In genomic region chr17:34571875-34572274, GRCm38 (mm10) we compare ENCODE assay signal across 14 mouse cellular contexts. TPM values are rescaled to one million over a fixed set of nuclear protein-coding genes. Genes with fewer than 3 reads are reported as not detected.
DNase-seq lines count a peak whose midpoint lies in the region; ATAC-seq and TF ChIP-seq lines count a peak whose summit lies in the region.
"Had no signal": no experiment of that assay in that cellular context is flagged by ENCODE, and none has a peak within 500 bp of the region (broad histone marks: within the 10 kb centered on the region; RNA-seq: fewer than 3 reads in every experiment).

No protein-coding gene starts in this region.

- no peaks in the 10 kb centered on the region for H3K27me3 ChIP-seq in cerebellum, adult 2 months (ENCODE audit: control insufficient read depth, insufficient read depth, low read length)
- H3K27me3 ChIP-seq in lung, postnatal 0 days (replicated peaks; ENCODE audit: insufficient read depth, low read length): no peaks in the 10 kb centered on the region
- H3K27me3 ChIP-seq in stomach, postnatal 0 days (ENCODE audit: control insufficient read depth, insufficient read depth, low read length): no peaks in the 10 kb centered on the region

- no peak for ATAC-seq in lung, postnatal 0 days
- no peak for ATAC-seq in stomach, postnatal 0 days (ENCODE audit: low FRiP score, low TSS enrichment)
- ATAC-seq: forebrain, embryonic 13.5 days had no signal

- no peak for TF ChIP-seq POLR2A in cerebellum, adult 2 months (IDR thresholded peaks at IDR 0.05; ENCODE audit: borderline replicate concordance, insufficient read depth, low read length)
- TF ChIP-seq POLR2A in brain, embryonic 14.5 days (IDR thresholded peaks at IDR 0.05; ENCODE audit: borderline replicate concordance, extremely low read depth, insufficient read depth, insufficient read length, poor library complexity, severe bottlenecking): no peak

- H3K4me2 ChIP-seq in lung, postnatal 0 days (replicated peaks; ENCODE audit: low read depth, low read length): no peak overlapping the region
- no peak overlapping the region for H3K4me2 ChIP-seq in stomach, postnatal 0 days (replicated peaks; ENCODE audit: low read depth)
- H3K4me2 ChIP-seq: forebrain, embryonic 13.5 days; limb, embryonic 13.5 days had no signal

- no peaks in the 10 kb centered on the region for H3K36me3 ChIP-seq in lung, postnatal 0 days (ENCODE audit: insufficient read depth, low read length)
- H3K36me3 ChIP-seq in stomach, postnatal 0 days (ENCODE audit: control insufficient read depth, insufficient read depth, low read length): no peaks in the 10 kb centered on the region
- H3K36me3 ChIP-seq: limb, embryonic 13.5 days had no signal

- H3K9ac ChIP-seq in lung, postnatal 0 days (replicated peaks; ENCODE audit: low read depth): no peak overlapping the region
- no peak overlapping the region for H3K9ac ChIP-seq in stomach, postnatal 0 days (ENCODE audit: low read length)
- H3K9ac ChIP-seq: forebrain, embryonic 13.5 days; limb, embryonic 13.5 days had no signal

- H3K9me3 ChIP-seq in lung, postnatal 0 days (ENCODE audit: low read length): no peaks in the 10 kb centered on the region
- no peaks in the 10 kb centered on the region for H3K9me3 ChIP-seq in stomach, postnatal 0 days (ENCODE audit: control insufficient read depth, low read length)
- H3K9me3 ChIP-seq: forebrain, embryonic 13.5 days; limb, embryonic 13.5 days had no signal

- no peak for TF ChIP-seq EP300 in lung, postnatal 0 days (IDR thresholded peaks at IDR 0.05)
- TF ChIP-seq EP300 in stomach, postnatal 0 days (optimal IDR thresholded peaks at IDR 0.05): no peak

- H3K4me1 ChIP-seq in cerebellum, adult 2 months (ENCODE audit: control insufficient read depth, insufficient read depth, low read length): no peaks in the 10 kb centered on the region
- H3K4me1 ChIP-seq in lung, postnatal 0 days (ENCODE audit: insufficient read depth, low read depth, low read length): no peaks in the 10 kb centered on the region
- H3K4me1 ChIP-seq in stomach, postnatal 0 days (replicated peaks; ENCODE audit: control insufficient read depth, insufficient read depth): no peaks in the 10 kb centered on the region
- H3K4me1 ChIP-seq: forebrain, embryonic 13.5 days had no signal

- H3K27ac ChIP-seq in cerebellum, adult 2 months (ENCODE audit: insufficient read depth, low read length): no peak overlapping the region
- H3K27ac ChIP-seq in lung, postnatal 0 days (ENCODE audit: low read length): no peak overlapping the region
- H3K27ac ChIP-seq in stomach, postnatal 0 days (replicated peaks): no peak overlapping the region
- H3K27ac ChIP-seq: forebrain, embryonic 13.5 days; limb, embryonic 13.5 days had no signal

- DNase-seq in cerebellum, adult 2 months: no peak
- DNase-seq in cerebellum, postnatal 25 days: no peak
- no peak for DNase-seq in lung, postnatal 0 days (ENCODE audit: low spot score)
- DNase-seq in lung, postnatal 10 days: no peak
- no peak for DNase-seq in brain, embryonic 14.5 days (ENCODE audit: low read depth)
- no peak for DNase-seq in stomach, postnatal 0 days (ENCODE audit: low spot score)
- DNase-seq in kidney, postnatal 10 days: no peak
- no peak for DNase-seq in gastrocnemius, adult 8-10 months (ENCODE audit: low spot score in 2 of 2)
- DNase-seq: adrenal gland, postnatal 25 days; heart, postnatal 10 days; kidney, postnatal 14 days; right cerebral cortex, adult 18-20 months had no signal

- WGBS in cerebellum, adult 2 months: 14% methylated on average over 5 of the region's 5 CpGs
- WGBS in lung, postnatal 0 days: 20% methylated on average over 5 of the region's 5 CpGs
- 14% methylated on average over 5 of the region's 5 CpGs for WGBS in stomach, postnatal 0 days

- H3K4me3 ChIP-seq in cerebellum, adult 2 months (replicated peaks; ENCODE audit: insufficient read depth, low read depth, low read length): no peak overlapping the region
- H3K4me3 ChIP-seq in lung, postnatal 0 days (ENCODE audit: low read depth, low read length): no peak overlapping the region
- H3K4me3 ChIP-seq in stomach, postnatal 0 days (ENCODE audit: low read depth, low read length): no peak overlapping the region
- H3K4me3 ChIP-seq: forebrain, embryonic 13.5 days; limb, embryonic 13.5 days had no signal

- peak; percentile 43; the same call in 1 of the 2 replicates for TF ChIP-seq CTCF in cerebellum, adult 2 months (IDR thresholded peaks at IDR 0.05; ENCODE audit: borderline replicate concordance, insufficient read depth, low read depth, low read length)
- peak; percentile 73 for TF ChIP-seq CTCF in lung, postnatal 0 days (IDR thresholded peaks at IDR 0.05)
- peak; percentile 44; the same call in 1 of the 2 replicates for TF ChIP-seq CTCF in brain, embryonic 14.5 days (IDR thresholded peaks at IDR 0.05; ENCODE audit: borderline replicate concordance, extremely low read depth, insufficient read depth, insufficient read length)
- TF ChIP-seq CTCF in stomach, postnatal 0 days (IDR thresholded peaks at IDR 0.05; ENCODE audit: low read depth): peak; percentile 71

RNA-seq across cellular contexts. Expression of gene Notch4, which starts 7.8 kb away (rescaled TPM):
- polyA plus RNA-seq in cerebellum, adult 2 months (2012; rRNA removed): 3.8 and 4.3 TPM in 2 replicates
- polyA plus RNA-seq in lung, postnatal 0 days (2015; fragmentation: Nextera tagmentation; extraction: Ambion mirVana): 21.1 and 24.8 TPM in 2 replicates
- 13.5 and 15.6 TPM in 2 replicates for polyA plus RNA-seq in brain, embryonic 14.5 days (2012; rRNA removed)
- polyA plus RNA-seq in stomach, postnatal 0 days (2015; fragmentation: Nextera tagmentation; extraction: Ambion mirVana): 2.4 and 3.1 TPM in 2 replicates
- 1 to 10 TPM; 4.6 to 8.2 (median 5.7) TPM for total RNA-seq in gastrocnemius, adult 8-10 months (2022)

RNA-seq across cellular contexts. Expression of gene Gpsm3, which starts 17.7 kb away (rescaled TPM):
- polyA plus RNA-seq in cerebellum, adult 2 months (2012; rRNA removed): 2.6 and 3.1 TPM in 2 replicates
- polyA plus RNA-seq in lung, postnatal 0 days (2015; fragmentation: Nextera tagmentation; extraction: Ambion mirVana): 34.7 and 41.0 TPM in 2 replicates
- 2.0 and 3.0 TPM in 2 replicates for polyA plus RNA-seq in brain, embryonic 14.5 days (2012; rRNA removed)
- polyA plus RNA-seq in stomach, postnatal 0 days (2015; fragmentation: Nextera tagmentation; extraction: Ambion mirVana): 7.8 and 8.2 TPM in 2 replicates
- total RNA-seq in gastrocnemius, adult 8-10 months (2022): 1 to 10 TPM in 1 of 4 experiments, under 1 TPM in 3; 0.53 to 1.8 (median 0.77) TPM

RNA-seq across cellular contexts. Expression of gene Pbx2, which starts 19.2 kb away (rescaled TPM):
- polyA plus RNA-seq in cerebellum, adult 2 months (2012; rRNA removed): 69.5 and 72.3 TPM in 2 replicates
- 15.0 and 15.6 TPM in 2 replicates for polyA plus RNA-seq in lung, postnatal 0 days (2015; fragmentation: Nextera tagmentation; extraction: Ambion mirVana)
- 107 and 115 TPM in 2 replicates for polyA plus RNA-seq in brain, embryonic 14.5 days (2012; rRNA removed)
- polyA plus RNA-seq in stomach, postnatal 0 days (2015; fragmentation: Nextera tagmentation; extraction: Ambion mirVana): 4.3 and 4.6 TPM in 2 replicates
- 10 to 100 TPM in 3 of 4 experiments, 1 to 10 TPM in 1; 9.1 to 15.4 (median 13.8) TPM for total RNA-seq in gastrocnemius, adult 8-10 months (2022)

RNA-seq across cellular contexts. Expression of gene Ager, which starts 25.8 kb away (rescaled TPM):
- polyA plus RNA-seq in cerebellum, adult 2 months (2012; rRNA removed): 1.4 and 1.8 TPM in 2 replicates
- polyA plus RNA-seq in lung, postnatal 0 days (2015; fragmentation: Nextera tagmentation; extraction: Ambion mirVana): 3,782 and 4,046 TPM in 2 replicates
- polyA plus RNA-seq in brain, embryonic 14.5 days (2012; rRNA removed): 5.1 and 9.0 TPM in 2 replicates
- polyA plus RNA-seq in stomach, postnatal 0 days (2015; fragmentation: Nextera tagmentation; extraction: Ambion mirVana): 1.5 and 1.8 TPM in 2 replicates
- under 1 TPM in 1 of 4 experiments, not detected in 3; 0.19 TPM for total RNA-seq in gastrocnemius, adult 8-10 months (2022)

RNA-seq across cellular contexts. Expression of gene Rnf5, which starts 31.6 kb away (rescaled TPM):
- polyA plus RNA-seq in cerebellum, adult 2 months (2012; rRNA removed): 125 and 137 TPM in 2 replicates
- 81.5 and 84.1 TPM in 2 replicates for polyA plus RNA-seq in lung, postnatal 0 days (2015; fragmentation: Nextera tagmentation; extraction: Ambion mirVana)
- polyA plus RNA-seq in brain, embryonic 14.5 days (2012; rRNA removed): 189 and 227 TPM in 2 replicates
- 82.9 and 83.6 TPM in 2 replicates for polyA plus RNA-seq in stomach, postnatal 0 days (2015; fragmentation: Nextera tagmentation; extraction: Ambion mirVana)
- total RNA-seq in gastrocnemius, adult 8-10 months (2022): 10 to 100 TPM; 20.2 to 23.9 (median 22.7) TPM
